Mouse (Mus musculus) stomach, postnatal 0 days (tissue): Measurements from ENCODE around the gene Gm10778.
"Not testable (repeated sequence)": the region's sequence is repeated elsewhere in the genome, so short reads cannot be mapped to it uniquely, and the experiment has no call there.

ENCODE experiments used
- CTCF ChIP-seq: IDR thresholded peaks from 2 replicates; pipeline ENCODE4 v1.5.1; 2016; ENCODE audit warnings: antibody characterized with exemption, low read depth, mild to moderate bottlenecking, moderate library complexity
- EP300 ChIP-seq: optimal IDR thresholded peaks from 2 replicates; pipeline ENCODE3; 2016; ENCODE audit warnings: antibody characterized with exemption

- not testable (repeated sequence) for TF ChIP-seq CTCF, EP300
These were observed 55.9 kb downstream of the Gm10778 start, which contains the start of gene Zfp433 for GRCm38 (mm10) chr10:81704531-81705301.
